Mouse (Mus musculus): ENCODE results near the gene Hoxb2. TPM values are rescaled to one million over a fixed set of nuclear protein-coding genes. Genes with fewer than 3 reads are reported as not detected.

The Hoxb2 gene
- polyA plus RNA-seq, 1 experiment from 2014 or later = not detected

GRCm38 (mm10) chr11:96346916-96347520, 3.3 kb upstream of the Hoxb2 start:
- H3K4me3 ChIP-seq (ENCODE audit: low read depth, low read length) = no peak overlapping the region
- H3K9me3 ChIP-seq (replicated peaks; ENCODE audit: control insufficient read depth, low read length) = no peaks in the 10 kb centered on the region
- H3K36me3 ChIP-seq (ENCODE audit: control insufficient read depth, insufficient read depth, low read length) = no peaks in the 10 kb centered on the region
- H3K27ac ChIP-seq (ENCODE audit: low read depth, low read length) = no peak overlapping the region
- ATAC-seq = no peak
- 8% methylated on average over 5 of the region's 5 CpGs for WGBS
- DNase-seq (ENCODE audit: low spot score) = no peak
- no peaks in the 10 kb centered on the region for H3K4me1 ChIP-seq (ENCODE audit: control insufficient read depth, insufficient read depth, low read length)
- no peak overlapping the region for H3K4me2 ChIP-seq (ENCODE audit: low read length)
- no peak overlapping the region for H3K9ac ChIP-seq (ENCODE audit: low read length)
- H3K27me3 ChIP-seq (replicated peaks; ENCODE audit: control insufficient read depth, insufficient read depth, low read length) = peaks cover 97% of the 10 kb centered on the region

DNA sequence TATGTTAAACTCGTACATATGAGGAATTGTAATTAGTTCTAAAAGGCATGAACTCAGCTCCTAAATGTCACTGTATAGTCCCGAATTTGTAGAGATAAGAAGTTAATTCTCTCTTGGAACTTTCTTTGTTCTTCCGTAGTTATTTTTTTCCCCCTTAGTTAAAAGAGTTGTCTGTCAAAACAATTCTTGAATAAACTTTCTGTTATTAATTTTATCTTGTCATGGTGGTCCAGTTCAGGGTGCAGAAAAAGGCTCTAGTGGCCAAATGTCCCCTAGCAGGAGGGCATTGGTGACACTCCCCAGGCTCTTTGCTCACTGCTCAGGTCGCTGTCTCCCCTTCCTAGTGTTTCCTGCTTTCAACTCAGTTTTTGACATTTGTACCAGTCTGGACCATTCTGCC, 2.6 kb upstream of the Hoxb2 start:
- Histone ChIP-seq H3K27ac (ENCODE audit: low read depth, low read length) (no peak overlapping the region), H3K4me2 (ENCODE audit: low read length) (no peak overlapping the region), H3K9me3 (replicated peaks; ENCODE audit: control insufficient read depth, low read length) (no peaks in the 10 kb centered on the region), H3K4me3 (ENCODE audit: low read depth, low read length) (no peak overlapping the region), H3K27me3 (replicated peaks; ENCODE audit: control insufficient read depth, insufficient read depth, low read length) (peaks cover 97% of the 10 kb centered on the region), H3K9ac (ENCODE audit: low read length) (no peak overlapping the region), H3K4me1 (ENCODE audit: control insufficient read depth, insufficient read depth, low read length) (no peaks in the 10 kb centered on the region), H3K36me3 (ENCODE audit: control insufficient read depth, insufficient read depth, low read length) (no peaks in the 10 kb centered on the region)
- DNase-seq (ENCODE audit: low spot score) (no peak), ATAC-seq (no peak)
- 3% methylated on average over 4 of the region's 4 CpGs for WGBS

DNA sequence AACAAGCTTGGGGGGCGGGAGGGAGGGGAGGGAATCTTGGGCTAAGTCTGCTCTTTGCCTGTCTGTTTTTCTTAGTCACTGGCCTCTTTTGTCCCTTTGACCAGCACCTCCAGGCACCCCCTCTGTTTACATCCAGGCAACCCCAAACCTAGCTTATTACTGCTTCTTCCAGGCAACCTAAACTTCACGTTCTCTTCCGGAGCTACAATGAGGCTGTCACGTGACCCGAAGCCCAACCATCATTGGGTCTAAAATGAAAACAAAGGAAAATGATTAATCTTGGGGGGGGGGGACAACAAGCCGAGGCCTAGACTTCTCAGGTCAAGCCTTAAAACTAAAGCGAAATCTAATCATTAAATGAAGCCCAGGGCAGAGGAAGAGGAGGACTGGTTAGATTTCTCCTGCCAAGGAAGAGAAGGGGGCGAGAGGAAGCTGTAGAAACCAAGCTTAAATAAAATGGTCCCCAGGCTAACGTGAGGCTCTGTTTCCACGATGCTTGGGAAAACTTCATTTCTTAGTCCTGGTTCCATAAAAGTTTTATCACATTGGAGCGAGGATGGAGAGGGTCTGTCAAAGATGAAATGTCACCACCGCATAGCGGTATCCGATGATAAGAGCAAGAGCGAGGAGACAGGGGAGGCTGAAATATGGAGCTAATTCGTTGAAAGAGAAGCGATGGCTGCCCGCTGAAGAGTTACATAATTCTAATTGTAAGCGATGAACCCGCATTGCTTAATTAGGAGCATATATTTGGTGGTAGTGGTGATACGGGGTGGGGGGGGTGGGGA, 2.0 kb upstream of the Hoxb2 start:
- no peak for ATAC-seq
- DNase-seq (ENCODE audit: low spot score) = no peak
- WGBS = 2% methylated on average over 21 of the region's 21 CpGs
- no peak overlapping the region for H3K4me2 ChIP-seq (ENCODE audit: low read length)
- H3K9me3 ChIP-seq (replicated peaks; ENCODE audit: control insufficient read depth, low read length) = no peaks in the 10 kb centered on the region
- no peak overlapping the region for H3K4me3 ChIP-seq (ENCODE audit: low read depth, low read length)
- no peaks in the 10 kb centered on the region for H3K4me1 ChIP-seq (ENCODE audit: control insufficient read depth, insufficient read depth, low read length)
- H3K9ac ChIP-seq (ENCODE audit: low read length) = no peak overlapping the region
- H3K27ac ChIP-seq (ENCODE audit: low read depth, low read length) = no peak overlapping the region
- H3K36me3 ChIP-seq (ENCODE audit: control insufficient read depth, insufficient read depth, low read length) = no peaks in the 10 kb centered on the region
- peaks cover 97% of the 10 kb centered on the region for H3K27me3 ChIP-seq (replicated peaks; ENCODE audit: control insufficient read depth, insufficient read depth, low read length)

DNA sequence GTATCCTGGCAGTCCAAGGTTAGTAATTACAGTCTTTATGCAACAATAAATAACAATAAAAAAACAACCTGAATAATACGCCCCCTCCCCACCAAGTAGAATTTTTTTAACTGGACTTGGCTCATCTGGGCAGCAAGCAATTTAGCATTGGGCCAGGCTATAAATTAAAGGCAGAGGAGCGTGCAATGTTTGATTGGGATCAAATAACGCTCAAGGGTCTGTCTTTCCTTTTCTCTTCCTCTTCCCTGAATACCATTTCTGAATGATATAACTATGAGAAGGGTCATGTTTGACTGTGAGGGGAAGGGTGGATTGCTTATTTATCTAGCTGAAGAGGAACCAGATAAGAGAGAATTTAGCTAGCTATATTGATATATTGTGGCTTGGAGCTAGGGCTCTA, 1.3 kb upstream of the Hoxb2 start:
- Histone ChIP-seq H3K4me2 (ENCODE audit: low read length) (no peak overlapping the region), H3K27ac (ENCODE audit: low read depth, low read length) (no peak overlapping the region), H3K36me3 (ENCODE audit: control insufficient read depth, insufficient read depth, low read length) (no peaks in the 10 kb centered on the region), H3K4me1 (ENCODE audit: control insufficient read depth, insufficient read depth, low read length) (no peaks in the 10 kb centered on the region), H3K9ac (ENCODE audit: low read length) (no peak overlapping the region), H3K4me3 (ENCODE audit: low read depth, low read length) (no peak overlapping the region), H3K9me3 (replicated peaks; ENCODE audit: control insufficient read depth, low read length) (no peaks in the 10 kb centered on the region), H3K27me3 (replicated peaks; ENCODE audit: control insufficient read depth, insufficient read depth, low read length) (peaks cover 94% of the 10 kb centered on the region)
- no peak for ATAC-seq
- no peak for DNase-seq (ENCODE audit: low spot score)
- WGBS = 5% methylated on average over 3 of the region's 3 CpGs

DNA sequence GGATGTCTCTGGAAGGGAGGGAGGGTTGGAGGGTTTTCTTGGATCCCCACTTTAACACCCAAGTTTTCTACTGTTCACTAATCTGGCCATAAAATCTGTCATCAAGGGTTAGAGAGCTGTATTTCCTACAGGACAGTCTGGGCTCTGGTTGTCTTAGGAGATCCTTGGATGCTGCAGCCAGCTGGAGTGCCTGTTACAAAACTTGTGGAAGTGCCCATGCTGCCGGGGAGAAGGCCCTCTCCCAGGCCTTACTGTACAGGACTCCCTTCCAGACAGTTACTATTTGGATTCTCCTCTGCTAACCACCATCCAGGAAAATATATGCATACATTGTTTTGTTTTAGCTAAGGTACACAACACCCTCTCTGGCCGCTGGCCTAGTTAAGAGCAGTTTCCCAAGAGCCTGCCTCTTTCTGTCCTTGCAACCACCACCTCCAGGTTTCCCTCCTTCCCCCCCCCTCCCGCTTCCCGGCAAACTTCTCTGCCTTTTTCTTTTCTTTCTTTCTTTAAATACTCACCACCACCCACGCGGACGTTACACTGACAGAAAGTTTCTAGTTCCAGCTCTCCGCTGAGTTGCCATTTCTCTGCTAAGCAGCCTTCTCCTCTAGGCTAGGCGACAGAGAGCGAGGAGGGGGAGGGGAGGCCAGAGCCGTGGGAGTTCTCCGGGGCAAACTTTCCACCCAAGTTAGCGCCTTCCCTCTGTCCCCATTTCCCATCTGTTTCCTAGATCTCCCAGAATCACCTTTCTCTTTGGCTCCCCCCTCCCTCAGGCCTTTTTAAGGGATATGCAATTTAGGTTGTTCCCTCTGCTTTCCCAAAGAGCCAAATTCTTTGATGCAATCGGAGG, 609 bp upstream of the Hoxb2 start:
- Histone ChIP-seq H3K4me1 (ENCODE audit: control insufficient read depth, insufficient read depth, low read length) (no peaks in the 10 kb centered on the region), H3K36me3 (ENCODE audit: control insufficient read depth, insufficient read depth, low read length) (no peaks in the 10 kb centered on the region), H3K4me2 (ENCODE audit: low read length) (no peak overlapping the region), H3K4me3 (ENCODE audit: low read depth, low read length) (no peak overlapping the region), H3K27ac (ENCODE audit: low read depth, low read length) (no peak overlapping the region), H3K27me3 (replicated peaks; ENCODE audit: control insufficient read depth, insufficient read depth, low read length) (peaks cover 94% of the 10 kb centered on the region), H3K9ac (ENCODE audit: low read length) (no peak overlapping the region), H3K9me3 (replicated peaks; ENCODE audit: control insufficient read depth, low read length) (no peaks in the 10 kb centered on the region)
- ATAC-seq (no peak), DNase-seq (ENCODE audit: low spot score) (no peak)
- WGBS = under 1% methylated on average over 13 of the region's 14 CpGs

DNA sequence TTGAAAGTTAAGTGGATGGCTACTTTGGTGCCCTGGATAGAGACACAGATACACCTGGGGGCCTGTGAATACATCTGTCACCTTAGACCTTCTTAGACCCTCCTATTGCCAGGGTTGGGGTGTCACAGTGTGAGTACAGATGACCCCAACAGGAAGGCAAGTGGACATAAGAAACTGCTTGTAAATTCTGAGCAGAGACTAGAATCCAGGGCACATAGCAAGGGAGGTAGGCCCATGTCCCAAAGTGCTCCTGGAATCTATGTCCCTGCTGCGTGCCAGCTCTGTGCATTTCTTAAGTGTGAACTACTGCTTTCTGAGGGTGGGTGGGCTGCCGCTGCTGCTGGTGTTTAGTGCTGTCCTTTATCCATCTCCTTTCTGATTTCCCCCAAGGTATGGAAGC, 466 bp downstream of the Hoxb2 start:
- DNase-seq (ENCODE audit: low spot score) (no peak), ATAC-seq (no peak)
- H3K4me1 ChIP-seq (ENCODE audit: control insufficient read depth, insufficient read depth, low read length) = no peaks in the 10 kb centered on the region
- 8% methylated on average over 2 of the region's 2 CpGs for WGBS
- no peak overlapping the region for H3K27ac ChIP-seq (ENCODE audit: low read depth, low read length)
- H3K27me3 ChIP-seq (replicated peaks; ENCODE audit: control insufficient read depth, insufficient read depth, low read length) = peaks cover 91% of the 10 kb centered on the region
- H3K36me3 ChIP-seq (ENCODE audit: control insufficient read depth, insufficient read depth, low read length) = no peaks in the 10 kb centered on the region
- H3K4me3 ChIP-seq (ENCODE audit: low read depth, low read length) = no peak overlapping the region
- no peaks in the 10 kb centered on the region for H3K9me3 ChIP-seq (replicated peaks; ENCODE audit: control insufficient read depth, low read length)
- no peak overlapping the region for H3K9ac ChIP-seq (ENCODE audit: low read length)
- no peak overlapping the region for H3K4me2 ChIP-seq (ENCODE audit: low read length)

GRCm38 (mm10) chr11:96351312-96351711, 987 bp downstream of the Hoxb2 start:
- ATAC-seq = no peak
- no peak overlapping the region for H3K9ac ChIP-seq (ENCODE audit: low read length)
- no peak overlapping the region for H3K27ac ChIP-seq (ENCODE audit: low read depth, low read length)

DNA sequence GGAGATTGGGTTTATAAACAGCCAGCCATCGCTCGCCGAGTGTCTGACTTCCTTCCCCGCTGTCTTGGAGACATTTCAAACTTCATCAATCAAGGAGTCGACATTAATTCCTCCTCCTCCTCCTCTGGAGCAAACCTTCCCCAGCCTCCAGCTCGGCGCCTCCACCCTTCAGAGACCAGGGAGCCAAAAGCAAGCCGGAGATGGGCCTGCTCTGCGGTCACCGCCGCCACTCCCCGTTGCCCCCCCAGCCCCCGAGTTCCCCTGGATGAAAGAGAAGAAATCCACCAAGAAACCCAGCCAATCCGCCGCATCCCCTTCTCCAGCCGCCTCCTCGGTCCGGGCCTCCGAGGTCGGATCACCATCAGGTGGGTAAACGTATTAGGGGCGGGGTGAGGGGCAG, 1.5 kb downstream of the Hoxb2 start:
- ATAC-seq = no peak
- H3K9me3 ChIP-seq (replicated peaks; ENCODE audit: control insufficient read depth, low read length) = no peaks in the 10 kb centered on the region
- no peak overlapping the region for H3K4me2 ChIP-seq (ENCODE audit: low read length)
- H3K9ac ChIP-seq (ENCODE audit: low read length) = no peak overlapping the region
- H3K4me1 ChIP-seq (ENCODE audit: control insufficient read depth, insufficient read depth, low read length) = no peaks in the 10 kb centered on the region
- peaks cover 91% of the 10 kb centered on the region for H3K27me3 ChIP-seq (replicated peaks; ENCODE audit: control insufficient read depth, insufficient read depth, low read length)
- DNase-seq (ENCODE audit: low spot score) = no peak
- H3K4me3 ChIP-seq (ENCODE audit: low read depth, low read length) = no peak overlapping the region
- no peaks in the 10 kb centered on the region for H3K36me3 ChIP-seq (ENCODE audit: control insufficient read depth, insufficient read depth, low read length)
- WGBS = under 1% methylated on average over 22 of the region's 22 CpGs
- no peak overlapping the region for H3K27ac ChIP-seq (ENCODE audit: low read depth, low read length)

More at GRCm38 (mm10) chr11:96351312-96351711, 987 bp downstream of the Hoxb2 start:
- Histone ChIP-seq H3K4me1 (ENCODE audit: control insufficient read depth, insufficient read depth, low read length) (no peaks in the 10 kb centered on the region), H3K4me3 (ENCODE audit: low read depth, low read length) (no peak overlapping the region), H3K4me2 (ENCODE audit: low read length) (no peak overlapping the region), H3K9me3 (replicated peaks; ENCODE audit: control insufficient read depth, low read length) (no peaks in the 10 kb centered on the region), H3K27me3 (replicated peaks; ENCODE audit: control insufficient read depth, insufficient read depth, low read length) (peaks cover 91% of the 10 kb centered on the region), H3K36me3 (ENCODE audit: control insufficient read depth, insufficient read depth, low read length) (no peaks in the 10 kb centered on the region)
- WGBS = under 1% methylated on average over 11 of the region's 11 CpGs
- no peak for DNase-seq (ENCODE audit: low spot score)

Measured in forebrain, embryonic 14.5 days (tissue).